Mouse (Mus musculus) thymus, postnatal 10 days (tissue): ENCODE data around the gene Opcml.

Experiments
- DNase-seq, 2 experiments: peaks; one replicate each; pipeline ENCODE4 v3.0.0; 2021; ENCODE audit warnings: low spot score in 2 of 2

The Opcml gene

GRCm38 (mm10) chr9:28533191-28533590 is 742.6 kb downstream of the Opcml start:
- DNase-seq: no peak

- DNase-seq: no peak
Observed at GRCm38 (mm10) chr9:28535006-28535405, 744.4 kb downstream of the Opcml start.

- no peak for DNase-seq
Observed at GRCm38 (mm10) chr9:28536637-28537036, 746.1 kb downstream of the Opcml start.

GRCm38 (mm10) chr9:28548189-28548588 is 757.6 kb downstream of the Opcml start:
- no peak for DNase-seq

- DNase-seq: no peak
Observed at GRCm38 (mm10) chr9:28552387-28553182, 762.0 kb downstream of the Opcml start.

- no peak for DNase-seq
Observed at GRCm38 (mm10) chr9:28558628-28559027, 768.1 kb downstream of the Opcml start.

GRCm38 (mm10) chr9:28561761-28562160 is 771.2 kb downstream of the Opcml start:
- no peak for DNase-seq

- no peak for DNase-seq
Observed at GRCm38 (mm10) chr9:28563066-28563683, 772.6 kb downstream of the Opcml start.

- DNase-seq: no peak
Observed at GRCm38 (mm10) chr9:28569041-28569522, 778.5 kb downstream of the Opcml start.

GRCm38 (mm10) chr9:28569776-28570175 is 779.2 kb downstream of the Opcml start:
- no peak for DNase-seq

- DNase-seq: no peak
Observed at GRCm38 (mm10) chr9:28571682-28572081, 781.1 kb downstream of the Opcml start.

GRCm38 (mm10) chr9:28572136-28572774 is 781.7 kb downstream of the Opcml start:
- DNase-seq: no peak

GRCm38 (mm10) chr9:28578730-28579129 is 788.2 kb downstream of the Opcml start:
- no peak for DNase-seq

- DNase-seq: no peak
Observed at GRCm38 (mm10) chr9:28587253-28587652, 796.7 kb downstream of the Opcml start.

GRCm38 (mm10) chr9:28587857-28588388 is 797.3 kb downstream of the Opcml start:
- no peak for DNase-seq

- no peak for DNase-seq
Observed at GRCm38 (mm10) chr9:28588488-28588887, 797.9 kb downstream of the Opcml start.

- DNase-seq: no peak
Observed at GRCm38 (mm10) chr9:28592208-28592607, 801.6 kb downstream of the Opcml start.

- DNase-seq: no peak
Observed at GRCm38 (mm10) chr9:28595062-28595461, 804.5 kb downstream of the Opcml start.

GRCm38 (mm10) chr9:28605561-28605960 is 815.0 kb downstream of the Opcml start:
- DNase-seq: no peak

- DNase-seq: no peak
Observed at GRCm38 (mm10) chr9:28613683-28614620, 823.4 kb downstream of the Opcml start.

- DNase-seq: no peak
Observed at GRCm38 (mm10) chr9:28615447-28615846, 824.9 kb downstream of the Opcml start.
